Comparison of ENCODE assay signal across 18 mouse cellular contexts in the genomic region with DNA sequence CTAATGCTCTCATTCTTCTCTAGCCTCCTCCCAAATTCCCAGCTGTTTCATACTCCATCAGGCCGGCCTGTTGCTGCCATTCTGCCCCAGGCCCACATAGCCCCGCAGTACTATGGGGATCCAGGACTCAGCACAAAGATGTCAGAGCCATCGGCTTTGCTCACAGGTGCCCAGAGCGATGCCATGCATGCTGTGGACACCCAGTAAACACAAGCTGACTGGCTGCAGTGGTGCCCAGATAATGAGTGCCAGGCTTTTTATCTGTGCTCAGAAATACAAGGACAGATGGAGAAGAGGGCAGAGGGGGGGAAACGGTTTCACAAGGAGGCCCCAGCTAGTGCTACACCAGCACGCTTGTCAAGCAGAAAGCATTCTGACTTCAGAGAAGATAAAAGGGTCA.
A peak's percentile ranks its signal among the peaks of the same experiment; 100 is the strongest.
DNase-seq lines count a peak whose midpoint lies in the region; ATAC-seq lines count a peak whose summit lies in the region.
"Had no signal": no experiment of that assay in that cellular context is flagged by ENCODE, and none has a peak within 500 bp of the region (broad histone marks: within the 10 kb centered on the region; RNA-seq: fewer than 3 reads in every experiment).

No protein-coding gene starts in this region.

- ATAC-seq in midbrain, embryonic 15.5 days (replicated peaks), result no peak
- ATAC-seq: intestine, embryonic 16.5 days had no signal

- no peaks in the 10 kb centered on the region for H3K9me3 ChIP-seq in midbrain, embryonic 15.5 days
- no peaks in the 10 kb centered on the region for H3K9me3 ChIP-seq in midbrain, embryonic 10.5 days (replicated peaks)
- H3K9me3 ChIP-seq: embryonic facial prominence, embryonic 10.5 days; hindbrain, embryonic 13.5 days; kidney, embryonic 15.5 days; limb, embryonic 10.5 days; midbrain, embryonic 12.5 days; stomach, embryonic 15.5 days had no signal

- WGBS in midbrain, embryonic 15.5 days, result 69% methylated on average over 6 of the region's 6 CpGs
- 91% methylated on average over 6 of the region's 6 CpGs for WGBS in midbrain, embryonic 10.5 days

- H3K9ac ChIP-seq in midbrain, embryonic 15.5 days, result no peak overlapping the region
- H3K9ac ChIP-seq: hindbrain, embryonic 13.5 days; kidney, embryonic 15.5 days; midbrain, embryonic 12.5 days; stomach, embryonic 15.5 days had no signal

- H3K4me2 ChIP-seq in midbrain, embryonic 15.5 days, result no peak overlapping the region
- H3K4me2 ChIP-seq: hindbrain, embryonic 13.5 days; kidney, embryonic 15.5 days; liver, embryonic 11.5 days; midbrain, embryonic 12.5 days; stomach, embryonic 15.5 days had no signal

- peak; percentile 18 for DNase-seq in adrenal gland, postnatal 10 days
- no peak for DNase-seq in adrenal gland, postnatal 25 days
- no peak for DNase-seq in midbrain, embryonic 10.5 days (ENCODE audit: low spot score)
- DNase-seq in cerebellum, adult 9-10 months, result peak; percentile 94
- no peak for DNase-seq in B cell, adult 2 months
- no peak for DNase-seq in thymus, postnatal 4 days
- DNase-seq: gastrocnemius, postnatal 10 days; lung, adult 2 months; lung, postnatal 4 days had no signal

- no peaks in the 10 kb centered on the region for H3K27me3 ChIP-seq in midbrain, embryonic 15.5 days (replicated peaks)
- H3K27me3 ChIP-seq in midbrain, embryonic 10.5 days (ENCODE audit: low read depth, poor library complexity, severe bottlenecking), result no peaks in the 10 kb centered on the region
- H3K27me3 ChIP-seq: hindbrain, embryonic 13.5 days; kidney, embryonic 15.5 days; midbrain, embryonic 12.5 days; stomach, embryonic 15.5 days had no signal

- H3K4me1 ChIP-seq in midbrain, embryonic 15.5 days, result 0 out of 2 replicates have a peak, but pooled peaks cover 7% of the 10 kb centered on the region
- peaks cover 12% of the 10 kb centered on the region for H3K4me1 ChIP-seq in midbrain, embryonic 10.5 days
- H3K4me1 ChIP-seq: hindbrain, embryonic 13.5 days; kidney, embryonic 15.5 days; stomach, embryonic 15.5 days had no signal

- no peaks in the 10 kb centered on the region for H3K36me3 ChIP-seq in midbrain, embryonic 15.5 days (replicated peaks)
- H3K36me3 ChIP-seq in midbrain, embryonic 10.5 days, result no peaks in the 10 kb centered on the region
- H3K36me3 ChIP-seq: embryonic facial prominence, embryonic 10.5 days; hindbrain, embryonic 13.5 days; kidney, embryonic 15.5 days; limb, embryonic 10.5 days; midbrain, embryonic 12.5 days; stomach, embryonic 15.5 days had no signal

- H3K4me3 ChIP-seq in midbrain, embryonic 15.5 days, result no peak overlapping the region
- no peak overlapping the region for H3K4me3 ChIP-seq in midbrain, embryonic 10.5 days
- H3K4me3 ChIP-seq: embryonic facial prominence, embryonic 10.5 days; hindbrain, embryonic 13.5 days; kidney, embryonic 15.5 days; limb, embryonic 10.5 days; midbrain, embryonic 12.5 days; stomach, embryonic 15.5 days had no signal

- H3K27ac ChIP-seq in midbrain, embryonic 15.5 days, result peak overlapping the region; percentile 34; the same call in 1 of the 2 replicates
- no peak overlapping the region for H3K27ac ChIP-seq in midbrain, embryonic 10.5 days (replicated peaks)
- H3K27ac ChIP-seq: embryonic facial prominence, embryonic 10.5 days; hindbrain, embryonic 13.5 days; kidney, embryonic 15.5 days; limb, embryonic 10.5 days; midbrain, embryonic 12.5 days; stomach, embryonic 15.5 days had no signal

Comparison
In these comparisons a context has a peak if more than half of its experiments do, and no peak if none do; other contexts are left out.
1. DNase-seq: peak in adrenal gland, postnatal 10 days (single experiment) and cerebellum, adult 9-10 months (single experiment); none in adrenal gland, postnatal 25 days (single experiment), midbrain, embryonic 10.5 days (single experiment), B cell, adult 2 months (0 of 2) and thymus, postnatal 4 days (single experiment).